Mouse (Mus musculus) heart, embryonic 16.5 days (tissue): ENCODE results near the gene Wwox. TPM values are rescaled to one million over a fixed set of nuclear protein-coding genes. Genes with fewer than 3 reads are reported as not detected.

ENCODE experiments used
- ATAC-seq: fragments of 200-750 bp; cut with Nextera tagmentation; replicated peaks from 2 replicates; pipeline ENCODE4 v1.8.0; 2017; ENCODE audit warnings: moderate number of reproducible peaks; ENCODE audit not compliant: insufficient read depth, low FRiP score; ENCODE audit errors: extremely low read depth
- H3K27ac ChIP-seq: fragments of 300-500 bp; sonication (generic); 2 replicates; pipeline ENCODE4 v1.5.1; 2014; ENCODE audit warnings: mild to moderate bottlenecking, low read length, control low read depth, moderate library complexity
- H3K27me3 ChIP-seq: fragments of 300-500 bp; sonication (generic); 2 replicates; pipeline ENCODE4 v1.6.1; 2014; ENCODE audit warnings: low read length, mixed read lengths; ENCODE audit not compliant: control insufficient read depth, insufficient read depth
- H3K36me3 ChIP-seq: fragments of 300-500 bp; sonication (generic); 2 replicates; pipeline ENCODE4 v1.6.1; 2014; ENCODE audit not compliant: control insufficient read depth, insufficient read depth
- H3K4me1 ChIP-seq: fragments of 300-500 bp; sonication (generic); 2 replicates; pipeline ENCODE4 v1.6.1; 2014; ENCODE audit warnings: low read length, mixed read lengths; ENCODE audit not compliant: control insufficient read depth, insufficient read depth
- H3K4me2 ChIP-seq: fragments of 300-500 bp; sonication (generic); 2 replicates; pipeline ENCODE4 v1.6.1; 2014; ENCODE audit warnings: low read depth, mild to moderate bottlenecking, control low read depth, low read length
- H3K4me3 ChIP-seq: fragments of 300-500 bp; sonication (generic); 2 replicates; pipeline ENCODE4 v1.5.1; 2014; ENCODE audit warnings: mild to moderate bottlenecking, control low read depth, low read length
- H3K9ac ChIP-seq: fragments of 300-500 bp; sonication (generic); 2 replicates; pipeline ENCODE4 v1.6.1; 2014; ENCODE audit warnings: low read length, control low read depth
- H3K9me3 ChIP-seq: fragments of 300-500 bp; sonication (generic); replicated peaks from 2 replicates; pipeline ENCODE4 v1.6.1; 2016; ENCODE audit warnings: low read length; ENCODE audit not compliant: control insufficient read depth
- WGBS: fragments of 180-500 bp; shearing (Covaris S2); extraction: QIAGEN DNeasy Blood & Tissue Kit; methylation state at CpG from one replicate; pipeline ENCODE4 v1.1.7; 2014; 5-methylcytosine and 5-hydroxymethylcytosine counted together
- polyA plus RNA-seq: library from polyadenylated mRNA; unstranded; fragments of >200 nt; fragmentation: Nextera tagmentation; extraction: Ambion mirVana; gene quantifications from 2 replicates; pipeline ENCODE4 v1.2.1, GENCODE M21; 2015

Gene Wwox
- polyA plus RNA-seq, 1 experiment from 2014 or later = 12.8 TPM

GRCm38 (mm10) chr8:114790754-114791153 lies 351.3 kb downstream of the Wwox start:
- Histone ChIP-seq H3K4me3 (no peak overlapping the region), H3K9ac (no peak overlapping the region), H3K4me2 (no peak overlapping the region), H3K36me3 (no peaks in the 10 kb centered on the region), H3K27ac (no peak overlapping the region), H3K27me3 (no peaks in the 10 kb centered on the region), H3K9me3 (no peaks in the 10 kb centered on the region), H3K4me1 (no peaks in the 10 kb centered on the region)
- no peak for ATAC-seq
- 76% methylated on average over 7 of the region's 7 CpGs for WGBS

GRCm38 (mm10) chr8:114793682-114794081 lies 354.2 kb downstream of the Wwox start:
- Histone ChIP-seq H3K4me2 (no peak overlapping the region), H3K27ac (no peak overlapping the region), H3K27me3 (no peaks in the 10 kb centered on the region), H3K4me3 (no peak overlapping the region), H3K9me3 (no peaks in the 10 kb centered on the region), H3K9ac (no peak overlapping the region), H3K36me3 (no peaks in the 10 kb centered on the region), H3K4me1 (no peaks in the 10 kb centered on the region)
- ATAC-seq = 0 out of 2 replicates have a peak, but pooled peaks have one; percentile 67
- 69% methylated on average over 9 of the region's 9 CpGs for WGBS

- H3K4me3 ChIP-seq = no peak overlapping the region
- no peak overlapping the region for H3K9ac ChIP-seq
- no peak overlapping the region for H3K27ac ChIP-seq
- WGBS = 42% methylated on average over 7 of the region's 7 CpGs
- no peak overlapping the region for H3K4me2 ChIP-seq
- H3K27me3 ChIP-seq = no peaks in the 10 kb centered on the region
- peak; percentile 28; the same call in 1 of the 2 replicates for ATAC-seq
- H3K36me3 ChIP-seq = no peaks in the 10 kb centered on the region
- H3K9me3 ChIP-seq = no peaks in the 10 kb centered on the region
- peaks cover 19% of the 10 kb centered on the region for H3K4me1 ChIP-seq
These were observed 362.1 kb downstream of the Wwox start for GRCm38 (mm10) chr8:114801428-114802134.

- no peaks in the 10 kb centered on the region for H3K36me3 ChIP-seq
- H3K9me3 ChIP-seq = no peaks in the 10 kb centered on the region
- no peak overlapping the region for H3K27ac ChIP-seq
- no peak overlapping the region for H3K4me3 ChIP-seq
- H3K4me1 ChIP-seq = peaks cover 19% of the 10 kb centered on the region
- peak; percentile 39; the same call in 1 of the 2 replicates for ATAC-seq
- 38% methylated on average over 5 of the region's 5 CpGs for WGBS
- H3K9ac ChIP-seq = no peak overlapping the region
- H3K4me2 ChIP-seq = no peak overlapping the region
- H3K27me3 ChIP-seq = no peaks in the 10 kb centered on the region
These were observed 363.7 kb downstream of the Wwox start for GRCm38 (mm10) chr8:114803113-114803512.

DNA sequence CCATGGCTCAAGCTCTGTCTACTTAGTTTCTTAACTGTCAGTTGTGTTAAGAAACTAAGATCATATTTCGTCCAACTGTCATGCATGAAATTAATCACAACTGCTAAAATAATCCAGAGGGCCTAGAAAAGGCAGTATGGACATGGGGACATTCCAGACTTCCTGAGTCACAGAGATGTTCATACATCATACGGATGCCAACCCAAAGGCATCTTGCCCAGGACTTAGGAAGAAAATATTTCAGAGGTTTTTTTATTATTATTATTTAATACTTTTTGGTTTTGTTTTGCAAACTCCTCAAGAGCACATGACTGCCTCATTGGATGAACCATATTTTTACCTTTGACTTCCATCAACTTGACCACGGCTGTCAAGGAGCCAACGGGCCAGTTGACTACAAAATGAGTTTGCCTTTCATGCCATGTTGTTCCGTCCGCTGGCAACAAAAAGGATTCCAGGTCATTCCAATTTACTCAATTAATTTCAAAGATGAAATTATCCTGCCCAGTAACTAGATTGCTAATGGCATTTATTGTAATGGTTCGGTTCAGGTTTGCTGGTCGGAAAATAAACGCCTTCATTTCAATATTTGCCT lies 367.5 kb downstream of the Wwox start:
- Histone ChIP-seq H3K4me2 (no peak overlapping the region), H3K9me3 (no peaks in the 10 kb centered on the region), H3K9ac (no peak overlapping the region), H3K36me3 (no peaks in the 10 kb centered on the region), H3K4me3 (no peak overlapping the region), H3K27me3 (no peaks in the 10 kb centered on the region), H3K4me1 (peaks cover 15% of the 10 kb centered on the region), H3K27ac (no peak overlapping the region)
- WGBS = 91% methylated on average over 9 of the region's 9 CpGs
- no peak for ATAC-seq

DNA sequence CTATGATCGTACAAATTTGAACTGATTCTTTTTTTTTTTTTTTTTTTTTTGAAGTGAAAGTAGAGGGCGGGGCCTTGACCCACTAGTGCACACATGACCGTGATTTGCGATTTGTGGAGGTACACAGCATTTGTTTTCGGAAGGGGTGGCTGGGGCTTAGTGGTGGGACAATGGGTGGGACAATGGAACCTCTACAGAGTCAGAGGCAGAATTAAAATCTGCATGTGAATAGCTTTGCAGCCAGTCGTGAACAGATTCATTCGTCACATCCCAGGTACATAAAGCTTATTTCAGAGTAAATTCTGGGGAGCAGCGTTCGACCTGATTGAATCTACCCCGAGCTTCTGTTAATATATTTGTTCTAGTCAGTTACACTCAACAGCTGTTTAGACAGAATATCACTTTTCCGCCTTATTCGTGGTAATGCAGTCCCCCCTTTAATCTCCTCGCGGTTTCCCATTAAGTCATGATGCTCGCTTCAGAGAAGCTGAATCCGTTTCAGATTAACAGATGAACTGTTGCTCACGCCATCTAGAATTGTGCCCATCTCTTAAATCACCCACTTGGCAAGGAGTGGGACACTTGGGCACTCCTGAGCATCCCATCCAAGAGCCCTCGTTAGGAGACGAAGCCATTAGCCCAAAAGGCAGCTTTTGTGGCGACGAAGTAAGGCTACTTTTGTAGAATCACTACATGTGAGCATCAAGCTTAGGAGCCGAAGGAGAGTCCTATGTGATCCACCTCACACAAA lies 368.4 kb downstream of the Wwox start:
- H3K9me3 ChIP-seq = no peaks in the 10 kb centered on the region
- no peak overlapping the region for H3K27ac ChIP-seq
- H3K4me1 ChIP-seq = peaks cover 10% of the 10 kb centered on the region
- no peaks in the 10 kb centered on the region for H3K27me3 ChIP-seq
- H3K9ac ChIP-seq = no peak overlapping the region
- H3K36me3 ChIP-seq = no peaks in the 10 kb centered on the region
- 88% methylated on average over 22 of the region's 22 CpGs for WGBS
- no peak overlapping the region for H3K4me3 ChIP-seq
- no peak for ATAC-seq
- no peak overlapping the region for H3K4me2 ChIP-seq

- Histone ChIP-seq H3K4me3 (no peak overlapping the region), H3K36me3 (no peaks in the 10 kb centered on the region), H3K27ac (no peak overlapping the region), H3K4me1 (peaks cover 8% of the 10 kb centered on the region), H3K27me3 (no peaks in the 10 kb centered on the region), H3K9me3 (no peaks in the 10 kb centered on the region), H3K4me2 (no peak overlapping the region), H3K9ac (no peak overlapping the region)
- 81% methylated on average over 5 of the region's 5 CpGs for WGBS
- no peak for ATAC-seq
These were observed 371.0 kb downstream of the Wwox start for GRCm38 (mm10) chr8:114810470-114810869.

DNA sequence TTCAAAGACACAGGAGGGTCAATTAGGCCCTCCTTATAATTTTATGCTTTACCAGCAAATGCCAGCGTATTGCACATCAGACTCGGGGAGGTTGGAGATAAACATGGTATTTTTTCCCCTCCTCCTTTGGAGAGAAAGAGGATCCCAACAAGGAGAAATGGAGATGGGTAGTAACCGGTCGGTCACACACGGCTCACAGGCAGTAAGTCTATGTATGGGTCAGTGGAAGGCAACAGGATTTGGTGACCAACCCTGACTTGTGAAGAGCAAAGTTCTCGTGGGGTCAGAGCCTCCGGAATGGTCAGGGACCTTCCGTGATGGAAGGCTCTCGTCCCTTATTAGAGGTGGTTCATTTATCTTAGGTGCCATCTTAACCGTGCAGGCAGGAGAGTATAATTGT lies 374.4 kb downstream of the Wwox start:
- WGBS = 90% methylated on average over 10 of the region's 10 CpGs
- no peak for ATAC-seq
- no peaks in the 10 kb centered on the region for H3K27me3 ChIP-seq
- H3K4me3 ChIP-seq = no peak overlapping the region
- H3K9me3 ChIP-seq = no peaks in the 10 kb centered on the region
- no peaks in the 10 kb centered on the region for H3K36me3 ChIP-seq
- no peak overlapping the region for H3K9ac ChIP-seq
- peaks cover 21% of the 10 kb centered on the region for H3K4me1 ChIP-seq
- no peak overlapping the region for H3K27ac ChIP-seq
- H3K4me2 ChIP-seq = no peak overlapping the region
